Mouse (Mus musculus): ENCODE measurements around the gene Klrb1f. TPM values are rescaled to one million over a fixed set of nuclear protein-coding genes. Genes with fewer than 3 reads are reported as not detected.
"Not testable (repeated sequence)": the region's sequence is repeated elsewhere in the genome, so short reads cannot be mapped to it uniquely, and the experiment has no call there.

The Klrb1f gene
- polyA plus RNA-seq, 1 experiment from 2014 or later, result 0.40 TPM

- not testable (repeated sequence) for ATAC-seq (replicated peaks; ENCODE audit: insufficient number of reproducible peaks, low FRiP score, low TSS enrichment); H3K9me3 ChIP-seq (replicated peaks; ENCODE audit: control insufficient read depth, low read length); H3K4me1 ChIP-seq (ENCODE audit: control insufficient read depth, insufficient read depth, low read length); H3K4me2 ChIP-seq; H3K27ac ChIP-seq (ENCODE audit: low read depth, low read length); H3K4me3 ChIP-seq (ENCODE audit: low read depth, low read length); H3K27me3 ChIP-seq (ENCODE audit: control insufficient read depth, insufficient read depth, low read length); H3K9ac ChIP-seq (ENCODE audit: low read depth, low read length); H3K36me3 ChIP-seq (ENCODE audit: control insufficient read depth, insufficient read depth, low read length)
- 87% methylated on average over 8 of the region's 8 CpGs for WGBS (ENCODE audit: insufficient replicate concordance)
Measured at GRCm38 (mm10) chr6:129088596-129088995, 42.9 kb downstream of the Klrb1f start.

GRCm38 (mm10) chr6:129095166-129095565 lies 49.5 kb downstream of the Klrb1f start:
- no peaks in the 10 kb centered on the region for H3K36me3 ChIP-seq (ENCODE audit: control insufficient read depth, insufficient read depth, low read length)
- ATAC-seq (replicated peaks; ENCODE audit: insufficient number of reproducible peaks, low FRiP score, low TSS enrichment), result no peak
- no peaks in the 10 kb centered on the region for H3K27me3 ChIP-seq (ENCODE audit: control insufficient read depth, insufficient read depth, low read length)

DNA sequence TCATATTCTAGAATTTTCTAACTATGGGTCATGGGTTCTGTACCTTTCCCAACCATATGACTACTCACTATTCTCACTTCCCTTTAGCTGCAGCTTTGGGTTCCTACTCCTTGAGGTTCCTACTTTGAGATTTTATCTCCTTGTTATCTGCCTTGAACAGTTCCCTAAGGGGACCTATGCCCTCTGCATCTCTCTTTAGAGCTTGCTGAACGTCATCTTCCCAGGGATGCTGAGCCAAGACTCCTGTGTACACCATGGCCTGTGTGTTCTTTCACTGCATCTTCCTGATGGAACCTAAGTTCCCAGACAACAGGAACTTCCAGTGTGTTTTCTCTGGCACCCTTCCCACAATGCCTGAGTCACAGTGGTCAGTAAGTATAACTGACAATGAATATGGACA lies 52.2 kb downstream of the Klrb1f start:
- no peaks in the 10 kb centered on the region for H3K9me3 ChIP-seq (replicated peaks; ENCODE audit: control insufficient read depth, low read length)
- no peak overlapping the region for H3K4me3 ChIP-seq (ENCODE audit: low read depth, low read length)
- no peaks in the 10 kb centered on the region for H3K27me3 ChIP-seq (ENCODE audit: control insufficient read depth, insufficient read depth, low read length)
- H3K36me3 ChIP-seq (ENCODE audit: control insufficient read depth, insufficient read depth, low read length), result no peaks in the 10 kb centered on the region
- H3K27ac ChIP-seq (ENCODE audit: low read depth, low read length), result no peak overlapping the region
- no peak for ATAC-seq (replicated peaks; ENCODE audit: insufficient number of reproducible peaks, low FRiP score, low TSS enrichment)
- 37% methylated on average over 1 of the region's 1 CpGs for WGBS (ENCODE audit: insufficient replicate concordance)
- H3K4me1 ChIP-seq (ENCODE audit: control insufficient read depth, insufficient read depth, low read length), result no peaks in the 10 kb centered on the region
- H3K4me2 ChIP-seq, result no peak overlapping the region
- H3K9ac ChIP-seq (ENCODE audit: low read depth, low read length), result no peak overlapping the region

More at GRCm38 (mm10) chr6:129095166-129095565, 49.5 kb downstream of the Klrb1f start:
- no peak overlapping the region for H3K27ac ChIP-seq (ENCODE audit: low read depth, low read length)
- no peak overlapping the region for H3K4me2 ChIP-seq
- H3K4me1 ChIP-seq (ENCODE audit: control insufficient read depth, insufficient read depth, low read length), result no peaks in the 10 kb centered on the region
- no peak overlapping the region for H3K4me3 ChIP-seq (ENCODE audit: low read depth, low read length)
- H3K9ac ChIP-seq (ENCODE audit: low read depth, low read length), result no peak overlapping the region
- H3K9me3 ChIP-seq (replicated peaks; ENCODE audit: control insufficient read depth, low read length), result no peaks in the 10 kb centered on the region; the same call in 1 of the 2 replicates

- not testable (repeated sequence) for H3K4me3 ChIP-seq (ENCODE audit: low read depth, low read length); H3K9me3 ChIP-seq (replicated peaks; ENCODE audit: control insufficient read depth, low read length); ATAC-seq (replicated peaks; ENCODE audit: insufficient number of reproducible peaks, low FRiP score, low TSS enrichment); H3K4me2 ChIP-seq; H3K4me1 ChIP-seq (ENCODE audit: control insufficient read depth, insufficient read depth, low read length); H3K27ac ChIP-seq (ENCODE audit: low read depth, low read length); H3K27me3 ChIP-seq (ENCODE audit: control insufficient read depth, insufficient read depth, low read length); H3K36me3 ChIP-seq (ENCODE audit: control insufficient read depth, insufficient read depth, low read length); H3K9ac ChIP-seq (ENCODE audit: low read depth, low read length)
- WGBS (ENCODE audit: insufficient replicate concordance), result 57% methylated on average over 1 of the region's 1 CpGs
Measured at GRCm38 (mm10) chr6:129100794-129101193, 55.1 kb downstream of the Klrb1f start, which contains the start of gene Clec2e. Gene Clec2e (minus strand): TSS chr6:129100913.

DNA sequence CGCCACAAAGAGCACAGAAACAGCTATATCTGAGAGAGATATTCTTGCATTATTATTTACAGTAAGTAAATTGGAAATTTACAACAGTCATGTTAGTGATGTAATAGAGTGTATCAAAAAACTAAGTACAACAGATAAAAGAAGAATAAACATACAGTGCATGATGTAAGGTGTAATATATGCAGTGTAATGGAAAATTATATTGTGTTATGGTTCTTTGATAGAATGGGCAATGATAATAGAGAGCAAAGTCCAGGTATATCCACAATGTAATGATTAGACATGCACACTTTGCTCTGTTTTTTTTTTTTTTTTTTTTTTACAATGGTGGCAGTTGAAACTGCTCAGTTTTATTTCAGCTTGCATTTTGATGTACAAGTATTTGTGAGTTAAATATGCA lies 55.9 kb downstream of the Klrb1f start:
- Histone ChIP-seq H3K9me3 (replicated peaks; ENCODE audit: control insufficient read depth, low read length) (no peaks in the 10 kb centered on the region), H3K27ac (ENCODE audit: low read depth, low read length) (no peak overlapping the region), H3K27me3 (ENCODE audit: control insufficient read depth, insufficient read depth, low read length) (no peaks in the 10 kb centered on the region), H3K9ac (ENCODE audit: low read depth, low read length) (no peak overlapping the region), H3K4me1 (ENCODE audit: control insufficient read depth, insufficient read depth, low read length) (no peaks in the 10 kb centered on the region), H3K4me3 (ENCODE audit: low read depth, low read length) (no peak overlapping the region), H3K4me2 (no peak overlapping the region), H3K36me3 (ENCODE audit: control insufficient read depth, insufficient read depth, low read length) (no peaks in the 10 kb centered on the region)
- 62% methylated on average over 1 of the region's 1 CpGs for WGBS (ENCODE audit: insufficient replicate concordance)
- no peak for ATAC-seq (replicated peaks; ENCODE audit: insufficient number of reproducible peaks, low FRiP score, low TSS enrichment)

DNA sequence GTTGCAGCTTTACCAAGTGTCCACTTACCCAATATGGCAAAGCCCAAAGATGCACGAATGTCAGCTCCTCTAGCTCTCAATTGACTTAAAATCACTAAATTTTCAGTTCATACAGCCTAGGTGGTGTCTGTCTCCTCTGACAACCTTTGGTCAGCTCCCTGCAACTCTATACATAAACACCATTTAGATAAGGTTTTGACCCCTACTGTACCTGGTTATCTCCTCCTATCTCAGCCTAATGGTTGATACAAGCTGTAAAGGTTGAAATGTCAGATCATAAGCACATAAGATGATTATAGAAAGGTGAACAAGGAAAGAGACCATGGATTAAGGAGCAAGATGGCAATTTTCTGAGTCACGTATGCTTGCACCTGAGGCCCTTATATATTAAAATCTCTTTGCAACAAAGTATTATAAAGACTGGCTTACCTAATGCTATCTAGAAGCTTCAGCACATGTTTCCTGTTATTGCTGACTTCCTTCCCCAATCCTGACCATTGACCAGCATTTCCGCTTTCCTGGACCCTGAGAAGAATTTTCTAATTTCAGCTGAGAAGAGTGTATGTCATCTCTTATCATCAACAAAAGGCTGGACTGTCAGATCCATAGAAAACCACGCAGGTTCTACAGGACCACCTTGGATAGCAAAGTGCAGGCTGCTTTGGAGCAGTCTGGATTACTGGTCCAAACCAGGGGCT lies 57.3 kb downstream of the Klrb1f start:
- Histone ChIP-seq H3K27ac (ENCODE audit: low read depth, low read length) (no peak overlapping the region), H3K9me3 (replicated peaks; ENCODE audit: control insufficient read depth, low read length) (no peaks in the 10 kb centered on the region), H3K9ac (ENCODE audit: low read depth, low read length) (no peak overlapping the region), H3K4me3 (ENCODE audit: low read depth, low read length) (no peak overlapping the region), H3K27me3 (ENCODE audit: control insufficient read depth, insufficient read depth, low read length) (no peaks in the 10 kb centered on the region), H3K4me1 (ENCODE audit: control insufficient read depth, insufficient read depth, low read length) (no peaks in the 10 kb centered on the region), H3K36me3 (ENCODE audit: control insufficient read depth, insufficient read depth, low read length) (no peaks in the 10 kb centered on the region), H3K4me2 (no peak overlapping the region)
- 61% methylated on average over 4 of the region's 4 CpGs for WGBS (ENCODE audit: insufficient replicate concordance)
- ATAC-seq (replicated peaks; ENCODE audit: insufficient number of reproducible peaks, low FRiP score, low TSS enrichment), result no peak

Other genes starting within 250 kb of the Klrb1f start
- not detected in 2 replicates for gene Gm44511, start 219.6 kb upstream of the Klrb1f start, polyA plus RNA-seq (2014; fragmentation: Nextera tagmentation; extraction: Ambion mirVana)
- not detected in 2 replicates for gene Klrb1b, start 219.6 kb upstream of the Klrb1f start, polyA plus RNA-seq (2014; fragmentation: Nextera tagmentation; extraction: Ambion mirVana)
- not detected in 2 replicates for gene Clec2i, start 158.3 kb upstream of the Klrb1f start, polyA plus RNA-seq (2014; fragmentation: Nextera tagmentation; extraction: Ambion mirVana)
- gene BC035044, start 154.8 kb upstream of the Klrb1f start, polyA plus RNA-seq (2014; fragmentation: Nextera tagmentation; extraction: Ambion mirVana), result 0.69 and 0.73 TPM in 2 replicates
- gene Clec2g, start 111.5 kb upstream of the Klrb1f start, polyA plus RNA-seq (2014; fragmentation: Nextera tagmentation; extraction: Ambion mirVana), result not detected in 2 replicates
- gene Clec2e, start 55.0 kb downstream of the Klrb1f start, polyA plus RNA-seq (2014; fragmentation: Nextera tagmentation; extraction: Ambion mirVana), result not detected in 2 replicates
- gene Clec2d, start 134.7 kb downstream of the Klrb1f start, polyA plus RNA-seq (2014; fragmentation: Nextera tagmentation; extraction: Ambion mirVana), result 0.18 TPM in 1 of 2 replicates, not detected in the other
- not detected in 2 replicates for gene Cd69, start 229.5 kb downstream of the Klrb1f start, polyA plus RNA-seq (2014; fragmentation: Nextera tagmentation; extraction: Ambion mirVana)

Measured in heart, embryonic 11.5 days (tissue).